Mouse (Mus musculus): ENCODE results near the gene Gm29609.

- TF ChIP-seq CTCF (conservative IDR thresholded peaks at IDR 0.05 in 1 of 2, IDR thresholded peaks at IDR 0.05 in 1 of 2; ENCODE audit: low read depth in 2 of 2, low read length in 2 of 2) (no peak), ZNF384 (IDR thresholded peaks at IDR 0.05; ENCODE audit: low read depth, low read length) (no peak), POLR2A (IDR thresholded peaks at IDR 0.05; ENCODE audit: low read depth, low read length) (no peak), MAFK (IDR thresholded peaks at IDR 0.05; ENCODE audit: insufficient replicate concordance, low read length) (no peak), EP300 (IDR thresholded peaks at IDR 0.05; ENCODE audit: low read length) (no peak), USF2 (conservative IDR thresholded peaks at IDR 0.05; ENCODE audit: low read depth, low read length) (no peak), GABPA (IDR thresholded peaks at IDR 0.05; ENCODE audit: insufficient replicate concordance, low read depth, low read length) (no peak), HCFC1 (IDR thresholded peaks at IDR 0.05; ENCODE audit: low read depth, low read length) (no peak), NRF1 (IDR thresholded peaks at IDR 0.05; ENCODE audit: low read depth, low read length) (no peak)
Observed at GRCm38 (mm10) chr5:31226641-31227040, 46.9 kb upstream of the Gm29609 start.
